Mouse (Mus musculus): ENCODE data around the gene Rad9a.

Rad9a gene

DNA sequence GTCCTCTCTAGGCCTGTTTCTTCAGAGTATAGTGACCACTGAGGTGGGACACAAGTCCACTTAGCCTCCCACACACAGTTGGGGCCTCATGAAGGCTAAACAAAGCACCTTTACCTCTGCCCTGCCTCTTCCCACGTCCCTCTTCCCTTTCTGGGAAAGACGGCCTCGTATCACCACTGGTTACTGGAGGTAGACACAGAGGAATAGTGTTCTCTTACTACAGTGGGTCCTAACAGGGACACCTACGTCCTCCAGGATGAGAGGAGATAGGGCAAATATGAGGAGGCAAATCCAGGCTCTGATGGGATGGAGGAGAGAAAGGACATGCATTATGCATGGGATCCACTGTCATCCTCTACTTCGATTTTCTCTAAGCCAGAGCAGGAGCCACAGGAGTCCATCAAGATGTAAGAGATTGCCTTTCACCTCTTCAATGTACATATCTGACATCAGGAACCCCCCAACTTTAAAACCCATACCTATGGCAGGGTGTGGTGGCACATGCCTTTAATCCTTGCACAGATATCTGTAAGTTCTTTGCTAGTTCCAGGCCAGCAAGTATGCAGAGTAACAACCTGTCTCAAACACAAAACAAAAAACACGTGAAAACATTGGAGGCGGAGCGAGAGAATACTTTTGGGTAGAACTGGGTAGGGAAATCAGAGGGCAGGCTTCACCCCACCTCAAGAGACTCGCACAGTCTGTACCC, 53.5 kb downstream of the Rad9a start:
- in situ Hi-C loops (cut with MseI, MboI), result no loop called here

DNA sequence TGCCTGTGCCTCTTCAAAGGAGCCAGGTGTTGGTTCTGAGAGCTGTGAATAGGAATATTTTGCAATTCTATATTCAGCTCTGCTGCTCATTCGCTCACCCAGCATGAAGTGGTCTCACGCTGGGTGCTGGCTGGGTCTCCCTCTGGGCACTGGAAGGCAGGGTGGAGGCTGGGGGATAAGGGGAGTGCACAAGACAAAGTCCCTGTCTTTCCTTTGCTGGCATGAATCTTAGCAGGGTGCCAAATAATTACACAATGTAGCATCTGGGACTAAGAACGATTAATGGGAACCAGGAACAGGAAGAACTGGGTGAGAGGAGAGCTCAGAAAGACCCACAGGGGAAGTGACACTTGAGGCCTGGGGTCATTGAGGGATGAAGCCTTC, 54.4 kb downstream of the Rad9a start:
- in situ Hi-C loops (cut with MseI, MboI), result no loop called here

DNA sequence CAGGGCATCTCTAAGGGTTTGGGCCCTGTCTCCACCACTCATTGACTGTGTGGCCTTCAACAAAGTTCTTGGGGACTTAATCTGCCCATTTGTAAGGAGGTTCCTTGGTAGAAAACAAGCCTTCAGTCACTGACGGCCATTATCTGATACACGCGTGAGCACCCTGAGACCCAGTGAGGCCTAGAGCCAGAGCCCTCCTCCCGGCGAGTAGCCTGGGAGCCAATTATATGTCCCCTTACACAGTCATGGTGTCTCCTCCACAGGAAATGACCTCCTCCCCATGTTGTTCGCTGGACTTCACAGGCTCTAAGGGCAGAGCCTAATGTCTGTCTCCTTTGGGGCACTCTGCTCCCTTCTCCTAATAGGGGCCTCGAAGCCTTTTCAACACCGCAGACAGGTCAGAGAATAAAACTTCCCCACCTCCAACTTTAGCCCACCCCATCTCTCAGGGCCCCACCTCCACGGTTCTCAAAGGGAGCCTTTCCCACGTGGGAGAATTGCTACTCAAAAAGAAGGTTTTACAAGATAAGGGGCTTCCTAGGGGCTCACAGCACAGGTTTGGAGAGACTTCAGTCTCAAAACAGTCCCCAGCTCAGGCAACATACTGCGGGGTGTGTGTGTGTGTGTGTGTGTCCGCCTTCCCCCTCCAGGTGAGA, 55.0 kb downstream of the Rad9a start:
- in situ Hi-C loops (cut with MseI, MboI), result no loop called here

GRCm38 (mm10) chr19:4145936-4146335, 55.5 kb downstream of the Rad9a start:
- in situ Hi-C loops (cut with MseI, MboI), result no loop called here
